Comparison of ENCODE assay signal across 18 mouse cellular contexts in the genomic region with DNA sequence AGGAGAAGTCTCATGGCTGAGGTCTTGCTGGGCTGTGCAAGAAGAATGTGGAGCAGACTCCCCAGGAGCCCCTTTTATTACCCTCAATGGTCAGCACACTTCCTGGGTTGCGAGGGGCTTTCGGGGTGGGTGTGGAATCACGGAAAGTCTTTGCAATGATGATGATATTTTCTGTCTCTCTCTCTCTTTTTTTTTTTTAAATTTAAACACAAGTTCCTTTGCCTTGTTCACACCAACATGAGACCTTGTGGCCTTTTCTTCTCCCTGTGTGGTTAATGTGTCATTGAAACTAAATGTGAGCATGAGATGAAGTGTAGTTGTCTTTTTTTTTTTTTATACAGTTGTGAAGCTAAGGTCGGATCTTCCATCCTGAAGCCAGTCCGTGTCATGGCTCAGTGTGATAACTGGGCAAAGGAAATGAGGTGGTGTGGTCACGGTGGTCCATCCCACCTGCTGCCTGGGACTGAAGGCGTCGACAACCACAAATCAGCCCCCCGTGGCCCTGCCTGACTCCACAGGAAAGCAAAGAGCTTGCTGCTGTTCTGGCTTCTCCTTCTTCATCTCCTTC. TPM values are rescaled to one million over a fixed set of nuclear protein-coding genes. Genes with fewer than 3 reads are reported as not detected.
"Had no signal": no experiment of that assay in that cellular context is flagged by ENCODE, and none has a peak within 500 bp of the region (broad histone marks: within the 10 kb centered on the region; RNA-seq: fewer than 3 reads in every experiment).

TSS of gene Xcl1 (minus strand) at position 51 of the 568 bp plus-strand sequence.

- DNase-seq: kidney, adult 9 months; kidney, postnatal 36 days; left cerebral cortex, postnatal 4 days; lung, adult 18-20 months; midbrain, embryonic 14.5 days; right cerebral cortex, postnatal 14 days; thymus, adult 2 months; thymus, postnatal 4 days had no signal

RNA-seq across cellular contexts. Expression of gene Xcl1, which starts in this region (rescaled TPM):
- total RNA-seq: layer of hippocampus, adult 18-20 months; layer of hippocampus, postnatal 14 days; left cerebral cortex, adult 18-20 months; left cerebral cortex, postnatal 10 days; left cerebral cortex, postnatal 4 days had no signal
- polyA plus RNA-seq: kidney, postnatal 0 days; limb, embryonic 13.5 days; liver, embryonic 14.5 days; midbrain, embryonic 10.5 days; midbrain, embryonic 14.5 days; neural tube, embryonic 13.5 days; stomach, embryonic 15.5 days had no signal
